8 mouse cellular contexts compared by ENCODE assay signal in genomic region chr10:11280235-11280577, GRCm38 (mm10). TPM values are rescaled to one million over a fixed set of nuclear protein-coding genes. Genes with fewer than 3 reads are reported as not detected.
A peak's percentile ranks its signal among the peaks of the same experiment; 100 is the strongest.
DNase-seq lines count a peak whose midpoint lies in the region; ATAC-seq and TF ChIP-seq lines count a peak whose summit lies in the region.

No protein-coding gene starts in this region.

- peak overlapping the region; percentile 88 for H3K4me3 ChIP-seq in layer of hippocampus, adult 2 months
- H3K4me3 ChIP-seq in embryonic facial prominence, embryonic 12.5 days: peak overlapping the region; percentile 84
- H3K4me3 ChIP-seq in hindbrain, postnatal 0 days (ENCODE audit: low read length): peak overlapping the region; percentile 99
- H3K4me3 ChIP-seq in neural tube, embryonic 12.5 days: peak overlapping the region; percentile 81

- peak overlapping the region; percentile 96 for H3K9ac ChIP-seq in embryonic facial prominence, embryonic 12.5 days
- H3K9ac ChIP-seq in hindbrain, postnatal 0 days (replicated peaks; ENCODE audit: low read length): peak overlapping the region; percentile 87
- peak overlapping the region; percentile 89 for H3K9ac ChIP-seq in neural tube, embryonic 12.5 days

- H3K4me1 ChIP-seq in embryonic facial prominence, embryonic 12.5 days: no peaks in the 10 kb centered on the region
- no peaks in the 10 kb centered on the region for H3K4me1 ChIP-seq in hindbrain, postnatal 0 days (ENCODE audit: insufficient read depth, low read length)
- 0 out of 2 replicates have a peak, but pooled peaks cover 3% of the 10 kb centered on the region for H3K4me1 ChIP-seq in neural tube, embryonic 12.5 days

- no peaks in the 10 kb centered on the region for H3K27me3 ChIP-seq in embryonic facial prominence, embryonic 12.5 days
- H3K27me3 ChIP-seq in hindbrain, postnatal 0 days (ENCODE audit: insufficient read depth, low read length): no peaks in the 10 kb centered on the region
- no peaks in the 10 kb centered on the region for H3K27me3 ChIP-seq in neural tube, embryonic 12.5 days (replicated peaks)

- H3K4me2 ChIP-seq in embryonic facial prominence, embryonic 12.5 days (replicated peaks): peak overlapping the region; percentile 76
- H3K4me2 ChIP-seq in hindbrain, postnatal 0 days (ENCODE audit: low read depth, low read length): peak overlapping the region; percentile 84
- H3K4me2 ChIP-seq in neural tube, embryonic 12.5 days (replicated peaks): peak overlapping the region; percentile 81

- peak overlapping the region; percentile 100 for H3K27ac ChIP-seq in layer of hippocampus, adult 2 months
- H3K27ac ChIP-seq in embryonic facial prominence, embryonic 12.5 days: peak overlapping the region; percentile 92
- peak overlapping the region; percentile 98 for H3K27ac ChIP-seq in hindbrain, postnatal 0 days
- no peak overlapping the region for H3K27ac ChIP-seq in neural tube, embryonic 12.5 days

- 0 out of 2 replicates have a peak, but pooled peaks cover 3% of the 10 kb centered on the region for H3K36me3 ChIP-seq in embryonic facial prominence, embryonic 12.5 days
- no peaks in the 10 kb centered on the region for H3K36me3 ChIP-seq in hindbrain, postnatal 0 days (ENCODE audit: insufficient read depth, low read length)
- H3K36me3 ChIP-seq in neural tube, embryonic 12.5 days: no peaks in the 10 kb centered on the region

- WGBS in embryonic facial prominence, embryonic 12.5 days: 5% methylated on average over 6 of the region's 6 CpGs
- WGBS in hindbrain, postnatal 0 days: 9% methylated on average over 6 of the region's 6 CpGs
- 11% methylated on average over 6 of the region's 6 CpGs for WGBS in neural tube, embryonic 12.5 days

- H3K9me3 ChIP-seq in embryonic facial prominence, embryonic 12.5 days: no peaks in the 10 kb centered on the region
- H3K9me3 ChIP-seq in hindbrain, postnatal 0 days (ENCODE audit: low read length): no peaks in the 10 kb centered on the region
- no peaks in the 10 kb centered on the region for H3K9me3 ChIP-seq in neural tube, embryonic 12.5 days

- no peak for TF ChIP-seq CTCF in layer of hippocampus, adult 2 months (conservative IDR thresholded peaks at IDR 0.05)
- TF ChIP-seq CTCF in hindbrain, postnatal 0 days (IDR thresholded peaks at IDR 0.05; ENCODE audit: low read depth): no peak

- no peak for DNase-seq in layer of hippocampus, adult 2 months (ENCODE audit: low spot score in 2 of 2)
- no peak for DNase-seq in layer of hippocampus, adult 11-12 months (ENCODE audit: low spot score)
- DNase-seq in hindbrain, postnatal 0 days (ENCODE audit: low spot score): peak; percentile 11
- no peak for DNase-seq in adrenal gland, postnatal 36 days
- DNase-seq in kidney, postnatal 36 days: no peak

- peak; percentile 22; the same call in 1 of the 2 replicates for ATAC-seq in embryonic facial prominence, embryonic 12.5 days (ENCODE audit: insufficient number of reproducible peaks, insufficient read depth, low FRiP score, low TSS enrichment)
- ATAC-seq in hindbrain, postnatal 0 days: no peak
- no peak for ATAC-seq in neural tube, embryonic 12.5 days (ENCODE audit: low FRiP score, low read depth)
- ATAC-seq in monocyte, adult 5-6 weeks (replicated peaks; ENCODE audit: insufficient number of reproducible peaks, low FRiP score, low TSS enrichment, poor library complexity, severe bottlenecking): no peak

RNA-seq across cellular contexts. Expression of gene Fbxo30, which starts 0.9 kb away (rescaled TPM):
- 10 to 100 TPM in 1 of 2 experiments, 1 to 10 TPM in 1; 8.1 to 10.1 TPM for total RNA-seq in layer of hippocampus, adult 2 months (2021)
- polyA plus RNA-seq in embryonic facial prominence, embryonic 12.5 days (2016; fragmentation: Nextera tagmentation; extraction: Ambion mirVana): 51.0 and 55.0 TPM in 2 replicates
- 7.6 and 8.8 TPM in 2 replicates for total RNA-seq in hindbrain, postnatal 0 days (2014; rRNA removed)
- 11.3 and 12.2 TPM in 2 replicates for polyA plus RNA-seq in hindbrain, postnatal 0 days (2015; fragmentation: Nextera tagmentation; extraction: Ambion mirVana)
- polyA plus RNA-seq in neural tube, embryonic 12.5 days (2016; fragmentation: Nextera tagmentation; extraction: Ambion mirVana): 37.8 and 39.7 TPM in 2 replicates
- 14.6 to 18.6 TPM (median 15.5 TPM) in 3 replicates for total RNA-seq in monocyte, adult 5-6 weeks (2017)
- 10 to 100 TPM; 26.2 to 30.8 TPM for total RNA-seq in adrenal gland, postnatal 36 days (2021)
